Comparison of ENCODE assay signal across 15 mouse cellular contexts in the genomic region with DNA sequence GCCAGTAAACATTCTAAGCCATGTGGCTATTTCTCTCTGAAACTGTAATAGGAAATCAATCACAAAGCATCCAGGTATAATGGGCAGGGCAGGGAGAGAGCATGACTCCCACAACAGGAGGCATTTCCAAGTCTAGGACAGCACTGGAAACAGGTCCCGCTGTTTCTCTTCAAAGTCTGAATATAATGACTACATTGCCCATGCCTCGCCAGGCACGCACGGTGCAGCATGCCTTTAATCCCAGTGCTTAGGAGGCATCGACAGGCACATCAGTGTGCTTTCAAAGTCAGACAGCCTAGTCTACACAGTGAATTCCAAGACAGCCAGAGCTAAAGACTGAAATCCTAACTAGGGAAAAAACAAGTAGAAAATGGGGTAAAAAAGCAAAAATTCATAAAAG. TPM values are rescaled to one million over a fixed set of nuclear protein-coding genes. Genes with fewer than 3 reads are reported as not detected.
DNase-seq lines count a peak whose midpoint lies in the region; ATAC-seq and TF ChIP-seq lines count a peak whose summit lies in the region.
"Had no signal": no experiment of that assay in that cellular context is flagged by ENCODE, and none has a peak within 500 bp of the region (broad histone marks: within the 10 kb centered on the region; RNA-seq: fewer than 3 reads in every experiment).

No protein-coding gene starts in this region.

- no peaks in the 10 kb centered on the region for H3K27me3 ChIP-seq in heart, embryonic 10.5 days (ENCODE audit: insufficient read depth, poor library complexity, severe bottlenecking)
- no peaks in the 10 kb centered on the region for H3K27me3 ChIP-seq in lung, postnatal 0 days (replicated peaks; ENCODE audit: insufficient read depth, low read length)
- no peaks in the 10 kb centered on the region for H3K27me3 ChIP-seq in liver, embryonic 16.5 days (ENCODE audit: control insufficient read depth, insufficient read depth, low read depth, low read length)
- H3K27me3 ChIP-seq: heart, embryonic 15.5 days; limb, embryonic 12.5 days had no signal

- H3K4me1 ChIP-seq in heart, embryonic 10.5 days: peaks cover 19% of the 10 kb centered on the region
- H3K4me1 ChIP-seq in lung, postnatal 0 days (ENCODE audit: insufficient read depth, low read depth, low read length): no peaks in the 10 kb centered on the region
- peaks cover 33% of the 10 kb centered on the region for H3K4me1 ChIP-seq in liver, embryonic 16.5 days (ENCODE audit: control insufficient read depth, low read depth, low read length)

- no peak for TF ChIP-seq CTCF in lung, postnatal 0 days (IDR thresholded peaks at IDR 0.05)

- intact Hi-C loops in heart, postnatal 25 days (cut with DNase I): no loop called here

- DNase-seq in heart, embryonic 10.5 days (ENCODE audit: low spot score): no peak
- DNase-seq in heart, postnatal 25 days (ENCODE audit: low spot score): no peak
- DNase-seq in lung, postnatal 0 days (ENCODE audit: low spot score): no peak
- no peak for DNase-seq in lung, postnatal 36 days
- DNase-seq in ZHBTc4 (ENCODE audit: low read depth, low spot score): peak; percentile 27
- DNase-seq in frontal cortex, postnatal 25 days (ENCODE audit: low spot score in 2 of 2): no peak
- DNase-seq: adrenal gland, postnatal 25 days; gastrocnemius, postnatal 14 days; kidney, postnatal 25 days; layer of hippocampus, postnatal 36 days; right cerebral cortex, postnatal 14 days; thymus, postnatal 36 days had no signal

- H3K9me3 ChIP-seq in heart, embryonic 10.5 days: no peaks in the 10 kb centered on the region
- H3K9me3 ChIP-seq in lung, postnatal 0 days (ENCODE audit: low read length): no peaks in the 10 kb centered on the region
- no peaks in the 10 kb centered on the region for H3K9me3 ChIP-seq in liver, embryonic 16.5 days (replicated peaks; ENCODE audit: control insufficient read depth, low read length)
- H3K9me3 ChIP-seq: heart, embryonic 15.5 days; limb, embryonic 12.5 days had no signal

- peak overlapping the region; percentile 29; the same call in 1 of the 2 replicates for H3K27ac ChIP-seq in heart, embryonic 10.5 days
- no peak overlapping the region for H3K27ac ChIP-seq in lung, postnatal 0 days (ENCODE audit: low read length)
- peak overlapping the region; percentile 35 for H3K27ac ChIP-seq in liver, embryonic 16.5 days (ENCODE audit: low read length)

- 0 out of 2 replicates have a peak, but pooled peaks have one; percentile 25 for ATAC-seq in lung, postnatal 0 days
- no peak for ATAC-seq in liver, embryonic 16.5 days (ENCODE audit: low read depth)

- 73% methylated on average over 5 of the region's 5 CpGs for WGBS in heart, embryonic 10.5 days
- 81% methylated on average over 5 of the region's 5 CpGs for WGBS in lung, postnatal 0 days
- WGBS in liver, embryonic 16.5 days (ENCODE audit: insufficient replicate concordance): 87% methylated on average over 5 of the region's 5 CpGs

- no peak overlapping the region for H3K4me2 ChIP-seq in lung, postnatal 0 days (replicated peaks; ENCODE audit: low read depth, low read length)
- peak overlapping the region; percentile 30; the same call in 1 of the 2 replicates for H3K4me2 ChIP-seq in liver, embryonic 16.5 days (ENCODE audit: low read depth, low read length)
- H3K4me2 ChIP-seq: heart, embryonic 15.5 days; limb, embryonic 12.5 days had no signal

- H3K9ac ChIP-seq in lung, postnatal 0 days (replicated peaks; ENCODE audit: low read depth): no peak overlapping the region
- no peak overlapping the region for H3K9ac ChIP-seq in liver, embryonic 16.5 days (ENCODE audit: low read depth, low read length)
- H3K9ac ChIP-seq: heart, embryonic 15.5 days; limb, embryonic 12.5 days had no signal

- no peak for TF ChIP-seq EP300 in lung, postnatal 0 days (IDR thresholded peaks at IDR 0.05)

- no peak overlapping the region for H3K4me3 ChIP-seq in heart, embryonic 10.5 days
- no peak overlapping the region for H3K4me3 ChIP-seq in lung, postnatal 0 days (ENCODE audit: low read depth, low read length)
- no peak overlapping the region for H3K4me3 ChIP-seq in liver, embryonic 16.5 days (ENCODE audit: low read depth, low read length)
- H3K4me3 ChIP-seq: heart, embryonic 15.5 days; limb, embryonic 12.5 days had no signal

- peaks cover 93% of the 10 kb centered on the region for H3K36me3 ChIP-seq in heart, embryonic 10.5 days
- peaks cover 16% of the 10 kb centered on the region; the same call in 1 of the 2 replicates for H3K36me3 ChIP-seq in lung, postnatal 0 days (ENCODE audit: insufficient read depth, low read length)
- H3K36me3 ChIP-seq in liver, embryonic 16.5 days (ENCODE audit: control insufficient read depth, insufficient read depth): peaks cover 70% of the 10 kb centered on the region

RNA-seq across cellular contexts. Expression of a gene that starts 24.8 kb away (rescaled TPM):
- 43.6 and 46.0 TPM in 2 replicates for polyA plus RNA-seq in heart, embryonic 10.5 days (2016; fragmentation: Nextera tagmentation; extraction: Ambion mirVana)
- total RNA-seq in heart, postnatal 25 days (2021): 10 to 100 TPM; 40.4 to 41.2 TPM
- 38.0 and 39.9 TPM in 2 replicates for polyA plus RNA-seq in lung, postnatal 0 days (2015; fragmentation: Nextera tagmentation; extraction: Ambion mirVana)
- 24.7 and 26.1 TPM in 2 replicates for polyA plus RNA-seq in liver, embryonic 16.5 days (2015; fragmentation: Nextera tagmentation; extraction: Ambion mirVana)
